Mouse (Mus musculus) embryonic facial prominence, embryonic 13.5 days (tissue): ENCODE measurements around the gene Fhdc1. TPM values are rescaled to one million over a fixed set of nuclear protein-coding genes. Genes with fewer than 3 reads are reported as not detected.

Experiments
- ATAC-seq: fragments of 200-750 bp; cut with Nextera tagmentation; 2 replicates; pipeline ENCODE4 v1.8.0; 2017; ENCODE audit warnings: low read depth; ENCODE audit not compliant: insufficient number of reproducible peaks, insufficient read depth, low FRiP score, low TSS enrichment
- H3K27ac ChIP-seq: fragments of 300-500 bp; sonication (generic); 2 replicates; pipeline ENCODE4 v1.5.1; 2015; ENCODE audit warnings: moderate library complexity, mild to moderate bottlenecking, inconsistent platforms
- H3K27me3 ChIP-seq: fragments of 300-500 bp; sonication (generic); 2 replicates; pipeline ENCODE4 v1.6.1; 2015; ENCODE audit warnings: mild to moderate bottlenecking, inconsistent platforms
- H3K36me3 ChIP-seq: fragments of 300-500 bp; sonication (generic); 2 replicates; pipeline ENCODE4 v1.6.1; 2015; ENCODE audit warnings: mild to moderate bottlenecking, inconsistent platforms
- H3K4me1 ChIP-seq: fragments of 300-500 bp; sonication (generic); 2 replicates; pipeline ENCODE4 v1.6.1; 2015; ENCODE audit warnings: inconsistent platforms
- H3K4me2 ChIP-seq: fragments of 300-500 bp; sonication (generic); 2 replicates; pipeline ENCODE4 v1.6.1; 2015; ENCODE audit warnings: moderate library complexity, mild to moderate bottlenecking, inconsistent platforms
- H3K4me3 ChIP-seq: fragments of 300-500 bp; sonication (generic); 2 replicates; pipeline ENCODE4 v1.5.1; 2015; ENCODE audit warnings: mild to moderate bottlenecking, inconsistent platforms
- H3K9ac ChIP-seq: fragments of 300-500 bp; sonication (generic); 2 replicates; pipeline ENCODE4 v1.6.1; 2015; ENCODE audit warnings: mild to moderate bottlenecking, inconsistent platforms
- H3K9me3 ChIP-seq: fragments of 300-500 bp; sonication (generic); 2 replicates; pipeline ENCODE4 v1.6.1; 2016; ENCODE audit warnings: inconsistent platforms
- WGBS: fragments of 180-500 bp; shearing (Covaris S2); methylation state at CpG from one replicate; pipeline ENCODE4 v1.1.7; 2015; ENCODE audit warnings: mixed read lengths; 5-methylcytosine and 5-hydroxymethylcytosine counted together
- polyA plus RNA-seq: library from polyadenylated mRNA; unstranded; fragments of >200 nt; fragmentation: Nextera tagmentation; extraction: Ambion mirVana; gene quantifications from 2 replicates; pipeline ENCODE4 v1.2.1, GENCODE M21; 2015

The Fhdc1 gene
- polyA plus RNA-seq, 1 experiment from 2014 or later = 5.9 TPM

GRCm38 (mm10) chr3:84430152-84430551 lies 50.1 kb downstream of the Fhdc1 start:
- no peak overlapping the region for H3K4me3 ChIP-seq
- no peak for ATAC-seq
- 20% methylated on average over 2 of the region's 2 CpGs for WGBS
- H3K4me2 ChIP-seq = no peak overlapping the region
- H3K9me3 ChIP-seq = no peaks in the 10 kb centered on the region
- no peak overlapping the region for H3K27ac ChIP-seq
- H3K4me1 ChIP-seq = peaks cover 23% of the 10 kb centered on the region
- H3K9ac ChIP-seq = no peak overlapping the region
- no peaks in the 10 kb centered on the region; the same call in 1 of the 2 replicates for H3K27me3 ChIP-seq
- no peaks in the 10 kb centered on the region for H3K36me3 ChIP-seq

GRCm38 (mm10) chr3:84428994-84429725 lies 51.1 kb downstream of the Fhdc1 start:
- no peak for ATAC-seq
- H3K27me3 ChIP-seq = no peaks in the 10 kb centered on the region; the same call in 1 of the 2 replicates
- H3K4me2 ChIP-seq = no peak overlapping the region
- H3K9ac ChIP-seq = no peak overlapping the region
- no peak overlapping the region for H3K27ac ChIP-seq
- peaks cover 18% of the 10 kb centered on the region for H3K4me1 ChIP-seq
- H3K36me3 ChIP-seq = no peaks in the 10 kb centered on the region
- H3K9me3 ChIP-seq = no peaks in the 10 kb centered on the region
- 88% methylated on average over 12 of the region's 12 CpGs for WGBS
- no peak overlapping the region for H3K4me3 ChIP-seq

- Histone ChIP-seq H3K36me3 (no peaks in the 10 kb centered on the region), H3K4me1 (peaks cover 14% of the 10 kb centered on the region), H3K9me3 (no peaks in the 10 kb centered on the region), H3K27me3 (no peaks in the 10 kb centered on the region; the same call in 1 of the 2 replicates), H3K27ac (no peak overlapping the region), H3K4me3 (no peak overlapping the region), H3K4me2 (no peak overlapping the region), H3K9ac (no peak overlapping the region)
- 85% methylated on average over 5 of the region's 5 CpGs for WGBS
- no peak for ATAC-seq
Observed at GRCm38 (mm10) chr3:84427779-84428178, 52.5 kb downstream of the Fhdc1 start.

- 77% methylated on average over 5 of the region's 5 CpGs for WGBS
- Histone ChIP-seq H3K9ac (no peak overlapping the region), H3K4me3 (no peak overlapping the region), H3K27me3 (no peaks in the 10 kb centered on the region), H3K4me1 (no peaks in the 10 kb centered on the region), H3K36me3 (no peaks in the 10 kb centered on the region), H3K27ac (no peak overlapping the region), H3K4me2 (no peak overlapping the region), H3K9me3 (no peaks in the 10 kb centered on the region)
- no peak for ATAC-seq
Observed at GRCm38 (mm10) chr3:84422340-84422739, 57.9 kb downstream of the Fhdc1 start.

- no peaks in the 10 kb centered on the region for H3K36me3 ChIP-seq
- ATAC-seq = no peak
- H3K4me2 ChIP-seq = no peak overlapping the region
- WGBS = 83% methylated on average over 4 of the region's 4 CpGs
- no peaks in the 10 kb centered on the region for H3K27me3 ChIP-seq
- H3K4me3 ChIP-seq = no peak overlapping the region
- H3K9me3 ChIP-seq = no peaks in the 10 kb centered on the region
- H3K27ac ChIP-seq = no peak overlapping the region
- no peak overlapping the region for H3K9ac ChIP-seq
- H3K4me1 ChIP-seq = peaks cover 15% of the 10 kb centered on the region; the same call in 1 of the 2 replicates
Observed at GRCm38 (mm10) chr3:84413868-84414267, 66.4 kb downstream of the Fhdc1 start.

- no peak for ATAC-seq
- no peaks in the 10 kb centered on the region for H3K36me3 ChIP-seq
- WGBS = 64% methylated on average over 5 of the region's 5 CpGs
Observed at GRCm38 (mm10) chr3:84412920-84413319, 67.3 kb downstream of the Fhdc1 start.

GRCm38 (mm10) chr3:84409474-84409862 lies 70.8 kb downstream of the Fhdc1 start:
- Histone ChIP-seq H3K4me3 (no peak overlapping the region), H3K27ac (no peak overlapping the region)
- 85% methylated on average over 3 of the region's 3 CpGs for WGBS

More at GRCm38 (mm10) chr3:84412920-84413319, 67.3 kb downstream of the Fhdc1 start:
- H3K9ac ChIP-seq = no peak overlapping the region
- H3K27me3 ChIP-seq = no peaks in the 10 kb centered on the region
- H3K4me1 ChIP-seq = peaks cover 17% of the 10 kb centered on the region; the same call in 1 of the 2 replicates
- no peak overlapping the region for H3K4me2 ChIP-seq
- no peaks in the 10 kb centered on the region for H3K9me3 ChIP-seq
- H3K27ac ChIP-seq = no peak overlapping the region
- H3K4me3 ChIP-seq = no peak overlapping the region

GRCm38 (mm10) chr3:84408756-84409473 lies 71.3 kb downstream of the Fhdc1 start:
- H3K27me3 ChIP-seq = no peaks in the 10 kb centered on the region
- no peak overlapping the region for H3K4me2 ChIP-seq
- H3K36me3 ChIP-seq = no peaks in the 10 kb centered on the region
- no peaks in the 10 kb centered on the region for H3K9me3 ChIP-seq
- 40% methylated on average over 13 of the region's 13 CpGs for WGBS
- ATAC-seq = no peak
- no peak overlapping the region for H3K4me3 ChIP-seq
- H3K9ac ChIP-seq = no peak overlapping the region
- H3K27ac ChIP-seq = no peak overlapping the region
- H3K4me1 ChIP-seq = peaks cover 24% of the 10 kb centered on the region

More at GRCm38 (mm10) chr3:84409474-84409862, 70.8 kb downstream of the Fhdc1 start:
- no peaks in the 10 kb centered on the region for H3K36me3 ChIP-seq
- H3K27me3 ChIP-seq = no peaks in the 10 kb centered on the region
- ATAC-seq = no peak
- H3K9me3 ChIP-seq = no peaks in the 10 kb centered on the region
- H3K4me2 ChIP-seq = no peak overlapping the region
- no peak overlapping the region for H3K9ac ChIP-seq
- H3K4me1 ChIP-seq = peaks cover 24% of the 10 kb centered on the region

- Histone ChIP-seq H3K9ac (no peak overlapping the region), H3K27me3 (no peaks in the 10 kb centered on the region), H3K4me2 (no peak overlapping the region), H3K4me1 (peaks cover 15% of the 10 kb centered on the region), H3K27ac (no peak overlapping the region), H3K36me3 (no peaks in the 10 kb centered on the region), H3K4me3 (no peak overlapping the region), H3K9me3 (no peaks in the 10 kb centered on the region)
- ATAC-seq = no peak
- WGBS = 46% methylated on average over 4 of the region's 4 CpGs
Observed at GRCm38 (mm10) chr3:84405523-84405922, 74.7 kb downstream of the Fhdc1 start.

GRCm38 (mm10) chr3:84403389-84403788 lies 76.8 kb downstream of the Fhdc1 start:
- peaks cover 8% of the 10 kb centered on the region; the same call in 1 of the 2 replicates for H3K4me1 ChIP-seq
- no peak overlapping the region for H3K4me2 ChIP-seq
- H3K9ac ChIP-seq = no peak overlapping the region
- no peak overlapping the region for H3K4me3 ChIP-seq
- H3K36me3 ChIP-seq = no peaks in the 10 kb centered on the region
- H3K27ac ChIP-seq = no peak overlapping the region
- 32% methylated on average over 5 of the region's 5 CpGs for WGBS
- no peak for ATAC-seq
- no peaks in the 10 kb centered on the region for H3K27me3 ChIP-seq
- no peaks in the 10 kb centered on the region for H3K9me3 ChIP-seq

GRCm38 (mm10) chr3:84402716-84403115 lies 77.5 kb downstream of the Fhdc1 start:
- 51% methylated on average over 2 of the region's 2 CpGs for WGBS
- Histone ChIP-seq H3K4me3 (no peak overlapping the region), H3K9me3 (no peaks in the 10 kb centered on the region), H3K4me1 (peaks cover 8% of the 10 kb centered on the region; the same call in 1 of the 2 replicates), H3K36me3 (no peaks in the 10 kb centered on the region), H3K27ac (no peak overlapping the region), H3K27me3 (no peaks in the 10 kb centered on the region), H3K9ac (no peak overlapping the region), H3K4me2 (no peak overlapping the region)
- ATAC-seq = no peak

- no peaks in the 10 kb centered on the region for H3K4me1 ChIP-seq
- no peaks in the 10 kb centered on the region for H3K36me3 ChIP-seq
- no peak overlapping the region for H3K9ac ChIP-seq
- WGBS = 76% methylated on average over 4 of the region's 4 CpGs
- H3K9me3 ChIP-seq = no peaks in the 10 kb centered on the region
- no peak overlapping the region for H3K27ac ChIP-seq
- no peak for ATAC-seq
- H3K4me3 ChIP-seq = no peak overlapping the region
- no peaks in the 10 kb centered on the region for H3K27me3 ChIP-seq
- H3K4me2 ChIP-seq = no peak overlapping the region
Observed at GRCm38 (mm10) chr3:84397976-84398375, 82.3 kb downstream of the Fhdc1 start.
